Mouse (Mus musculus) mesoderm, embryonic 11.5 days (tissue): ENCODE data around the gene Pla2g6.

ENCODE experiments used
- DNase-seq: peaks from one replicate; pipeline ENCODE4 v3.0.0-alpha.2; 2012; ENCODE audit warnings: low read depth, low spot score

The Pla2g6 gene

DNA sequence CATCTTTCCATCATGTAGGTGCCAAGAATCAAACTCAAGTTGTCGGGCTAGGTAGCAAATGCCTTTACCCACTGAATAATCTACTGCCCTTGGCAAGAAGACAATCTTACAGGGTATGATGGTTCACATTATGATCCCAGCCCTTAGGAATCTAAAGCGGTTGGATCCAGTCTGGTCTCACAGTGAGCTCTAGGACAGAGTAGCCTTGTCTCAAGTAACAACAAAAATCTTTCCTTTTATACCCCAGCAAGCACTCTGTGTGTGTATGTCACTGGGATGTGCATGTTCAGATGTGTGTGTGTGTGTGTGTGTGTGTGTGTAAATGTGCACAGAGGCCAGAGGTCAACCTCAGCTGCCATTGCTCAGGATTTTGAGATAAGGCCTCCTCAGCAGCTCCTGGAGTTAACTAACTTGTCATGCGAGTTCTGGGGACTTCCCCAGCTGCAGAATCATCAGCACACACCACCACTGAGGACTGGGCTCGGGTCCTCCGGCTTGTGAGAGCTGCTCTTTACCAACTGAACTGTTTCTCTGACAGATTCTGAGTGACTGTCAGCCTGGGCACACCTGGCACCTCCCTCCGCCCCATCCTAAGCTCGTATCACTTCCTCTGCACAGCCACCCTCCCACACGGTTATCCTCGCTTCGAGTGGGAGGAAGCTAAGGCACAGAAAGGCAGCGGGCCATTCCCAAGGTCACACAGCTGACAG is 5.8 kb downstream of the Pla2g6 start:
- DNase-seq: no peak

DNA sequence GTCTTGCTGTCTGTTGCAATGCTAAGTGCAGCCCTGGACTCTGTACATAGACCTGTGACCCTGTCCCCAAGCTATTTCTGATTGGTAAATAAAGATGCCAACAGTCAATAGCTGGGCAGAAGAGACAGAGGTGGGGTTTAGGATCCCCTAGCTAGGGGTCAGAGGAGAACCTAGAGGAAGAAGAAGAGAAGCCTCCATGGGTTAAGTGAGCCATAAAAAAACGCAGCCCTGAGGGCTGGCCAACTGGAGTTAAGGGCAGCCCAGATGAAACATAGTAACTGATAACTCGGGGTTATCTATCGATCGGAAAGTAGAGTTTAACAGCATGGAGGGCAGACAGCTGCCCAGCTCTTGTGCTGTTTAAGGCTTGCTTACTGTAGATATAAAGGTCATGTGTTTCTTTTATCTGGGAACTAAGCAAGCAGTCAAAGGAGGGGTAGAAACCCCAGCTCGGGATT is 6.4 kb downstream of the Pla2g6 start:
- no peak for DNase-seq

DNA sequence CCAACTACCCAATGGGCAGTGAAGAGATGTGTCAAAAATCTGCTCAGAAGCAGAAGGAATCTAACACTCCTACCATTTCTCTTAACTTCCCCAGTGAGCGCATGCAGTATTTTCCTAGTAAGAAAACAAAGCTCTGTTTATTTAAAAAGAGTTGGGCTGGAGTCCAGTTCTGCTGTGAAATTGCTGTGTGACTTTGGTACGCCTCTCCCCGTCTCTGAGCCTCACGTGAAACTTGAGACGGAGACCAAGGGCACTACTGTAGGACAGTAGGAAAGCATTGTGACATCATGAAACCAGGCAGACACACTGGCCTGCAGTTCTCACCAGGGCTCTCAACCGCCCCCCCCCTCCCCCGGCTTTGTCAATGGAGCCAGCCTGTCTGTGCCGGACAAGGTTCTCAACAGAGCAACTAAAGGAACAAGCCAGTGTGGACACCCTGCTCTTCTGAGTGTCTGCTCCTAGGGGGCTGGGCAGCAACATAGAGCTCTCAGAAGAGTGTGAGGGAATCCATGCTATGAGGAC is 14.3 kb downstream of the Pla2g6 start:
- no peak for DNase-seq

GRCm38 (mm10) chr15:79307861-79308260 is 20.3 kb downstream of the Pla2g6 start:
- DNase-seq: no peak

- DNase-seq: no peak
Measured at GRCm38 (mm10) chr15:79306043-79306637, 22.1 kb downstream of the Pla2g6 start.

GRCm38 (mm10) chr15:79304832-79305231 is 23.4 kb downstream of the Pla2g6 start:
- no peak for DNase-seq

DNA sequence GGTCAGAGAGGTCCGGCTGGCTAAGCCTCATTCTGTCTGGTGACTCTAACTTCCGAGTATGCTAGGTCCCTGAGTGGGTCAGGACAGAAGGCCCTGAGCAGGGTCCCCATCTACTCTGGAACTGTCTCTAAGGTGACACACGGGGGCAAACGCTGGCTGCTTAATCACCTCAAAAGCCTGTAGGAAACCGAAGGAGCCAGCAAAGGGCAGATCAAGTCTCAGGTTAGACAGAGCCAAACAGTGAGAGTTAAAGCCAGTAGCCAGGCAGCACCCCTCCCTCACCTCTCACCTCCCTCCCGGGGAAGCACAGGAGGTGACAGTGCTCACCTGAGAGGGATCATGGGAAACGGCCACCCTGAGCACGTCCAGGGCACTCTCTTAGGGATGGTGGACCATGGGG is 24.5 kb downstream of the Pla2g6 start:
- DNase-seq: no peak

- no peak for DNase-seq
Measured at GRCm38 (mm10) chr15:79299563-79300155, 28.5 kb downstream of the Pla2g6 start.

DNA sequence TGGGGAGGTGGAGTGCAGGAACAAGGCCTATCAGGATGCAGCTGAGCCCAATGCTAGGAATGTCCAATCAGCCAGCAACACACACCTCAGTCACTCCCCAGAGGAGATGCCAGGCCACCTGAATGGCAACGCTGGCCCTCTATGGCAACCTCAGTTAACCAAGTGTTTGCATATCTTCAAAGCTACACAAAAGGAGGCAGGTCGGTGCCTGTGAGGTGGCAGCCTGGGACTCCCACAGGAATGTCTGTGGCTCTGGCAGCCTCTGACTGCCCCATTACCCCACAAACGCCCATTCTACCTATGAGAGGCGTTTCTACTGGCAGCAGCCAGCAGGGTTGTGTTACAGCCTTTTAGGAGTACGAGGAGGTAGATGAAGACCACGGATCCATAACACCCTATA is 29.6 kb downstream of the Pla2g6 start:
- no peak for DNase-seq

DNA sequence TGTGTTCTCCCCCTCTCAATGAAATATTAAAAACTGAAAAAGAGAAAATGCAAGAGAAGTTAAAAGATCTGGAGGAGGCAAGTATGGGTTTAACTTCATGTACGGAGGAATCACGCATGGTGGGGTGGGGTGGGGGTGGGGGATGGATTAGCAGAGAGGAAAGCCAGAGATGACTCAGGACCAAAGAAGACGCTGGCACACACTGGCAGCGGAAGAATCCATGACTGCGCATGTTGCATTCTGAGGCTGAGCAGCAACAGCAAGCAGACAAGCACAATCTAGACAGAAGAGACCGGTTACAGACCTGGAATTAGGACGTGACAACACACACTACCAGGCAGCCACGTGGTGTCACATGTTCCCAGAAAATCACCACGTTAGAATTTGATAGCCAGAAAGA is 35.4 kb downstream of the Pla2g6 start:
- no peak for DNase-seq

DNA sequence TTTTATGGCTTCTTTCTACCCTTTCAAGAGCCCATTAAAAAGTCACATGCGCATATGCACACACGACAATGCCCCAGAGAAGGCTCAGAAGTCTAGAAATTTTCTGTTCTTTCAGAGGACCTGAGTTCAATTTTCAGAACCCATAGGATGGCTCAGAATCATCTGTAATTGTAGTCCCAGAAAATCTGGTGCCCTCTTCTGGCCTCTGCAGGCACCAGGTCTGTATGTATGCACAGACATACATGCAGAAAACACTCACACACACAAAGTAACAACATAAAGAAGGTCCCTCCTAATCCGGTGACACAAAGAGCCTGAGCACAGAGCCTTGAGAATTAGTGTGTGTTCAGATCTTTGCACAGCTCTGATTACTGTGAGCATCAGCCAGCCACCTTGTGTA is 37.9 kb downstream of the Pla2g6 start:
- DNase-seq: no peak

DNA sequence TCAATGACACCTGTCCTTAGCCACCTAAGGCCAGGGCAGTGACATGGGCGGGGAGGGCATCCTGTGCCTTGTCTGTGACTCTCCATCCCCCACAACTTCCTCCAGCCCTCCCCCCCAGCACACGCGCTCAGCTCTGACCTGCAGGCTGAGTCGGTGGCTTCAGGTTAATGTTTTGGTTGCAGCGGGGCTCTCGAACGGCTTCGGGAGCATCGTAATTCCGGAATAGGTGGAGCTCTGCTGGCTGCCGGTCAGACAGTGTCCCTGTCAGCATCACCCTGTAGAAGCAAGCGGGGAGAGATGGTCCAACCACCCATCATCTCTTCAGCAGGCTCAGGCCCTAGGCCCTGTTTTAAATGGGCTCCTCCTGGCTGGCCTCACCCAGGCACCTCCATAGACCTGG is 38.7 kb downstream of the Pla2g6 start:
- DNase-seq: no peak

- no peak for DNase-seq
Measured at GRCm38 (mm10) chr15:79288387-79288786, 39.8 kb downstream of the Pla2g6 start.

GRCm38 (mm10) chr15:79287091-79287490 is 41.1 kb downstream of the Pla2g6 start:
- DNase-seq: no peak

GRCm38 (mm10) chr15:79286141-79286540 is 42.0 kb downstream of the Pla2g6 start:
- DNase-seq: no peak

- no peak for DNase-seq
Measured at GRCm38 (mm10) chr15:79285399-79285798, 42.8 kb downstream of the Pla2g6 start, which contains the start of gene Baiap2l2. TSS of gene Baiap2l2 (minus strand) at chr15:79285537.

GRCm38 (mm10) chr15:79283371-79283770 is 44.8 kb downstream of the Pla2g6 start:
- no peak for DNase-seq

DNA sequence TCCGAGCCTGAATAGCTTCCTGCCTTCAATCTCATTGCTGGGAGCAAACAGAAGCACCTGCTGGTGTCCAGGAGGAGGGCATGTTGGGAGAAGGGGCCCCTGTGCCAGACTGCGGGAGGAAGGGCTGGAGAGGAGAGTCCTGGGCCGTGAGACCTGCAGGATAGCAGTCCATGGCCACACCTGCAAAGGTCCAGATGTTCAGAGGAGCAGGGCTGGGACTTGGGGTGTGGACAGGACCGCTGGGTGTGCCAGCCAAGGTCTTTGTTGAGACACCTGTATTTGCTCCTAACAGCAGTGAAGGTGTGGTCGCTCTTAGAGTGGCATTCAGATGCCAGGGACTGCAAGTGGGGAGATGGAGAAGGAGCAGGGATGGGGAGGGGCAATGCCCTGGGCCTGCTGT is 45.8 kb downstream of the Pla2g6 start:
- no peak for DNase-seq

DNA sequence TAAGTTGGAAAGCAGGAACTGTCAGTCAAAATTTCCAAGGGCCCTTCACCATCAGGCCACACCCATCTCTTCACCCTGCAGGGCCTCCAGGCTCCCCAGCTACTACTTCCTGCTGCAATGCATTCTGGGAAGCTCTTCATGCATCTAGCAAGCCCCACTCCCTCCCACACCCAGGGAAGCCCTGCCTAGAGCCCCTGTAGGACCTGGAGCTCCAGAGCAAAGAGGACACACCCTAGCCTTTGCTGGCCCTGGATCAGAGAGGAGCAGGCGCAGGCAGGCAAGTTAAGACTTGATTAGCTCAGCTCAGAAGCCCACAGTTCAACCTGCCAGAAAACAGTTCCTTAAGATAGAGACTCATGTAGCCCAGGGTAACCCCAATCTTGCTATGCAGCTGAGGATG is 46.8 kb downstream of the Pla2g6 start:
- DNase-seq: peak; percentile 11

DNA sequence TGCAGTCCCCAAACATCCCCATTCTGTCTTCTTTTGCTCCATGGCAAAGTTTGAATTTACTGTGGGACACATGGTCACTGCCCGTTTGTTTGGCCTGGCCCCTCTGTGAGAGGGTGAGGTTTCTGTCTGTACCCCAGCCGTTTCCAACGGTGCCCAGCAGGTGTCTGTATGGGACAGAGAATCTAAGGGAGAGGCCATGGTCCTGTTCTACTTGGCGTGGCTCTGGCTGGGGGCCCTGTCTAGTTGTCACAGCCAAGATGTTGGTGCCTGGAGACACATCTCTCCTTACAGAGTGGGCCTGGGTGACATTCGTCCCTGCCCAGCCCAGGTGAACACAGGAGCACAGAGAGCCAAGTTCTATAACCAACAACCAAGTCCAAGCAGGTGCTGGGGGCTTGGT is 47.3 kb downstream of the Pla2g6 start:
- no peak for DNase-seq

DNA sequence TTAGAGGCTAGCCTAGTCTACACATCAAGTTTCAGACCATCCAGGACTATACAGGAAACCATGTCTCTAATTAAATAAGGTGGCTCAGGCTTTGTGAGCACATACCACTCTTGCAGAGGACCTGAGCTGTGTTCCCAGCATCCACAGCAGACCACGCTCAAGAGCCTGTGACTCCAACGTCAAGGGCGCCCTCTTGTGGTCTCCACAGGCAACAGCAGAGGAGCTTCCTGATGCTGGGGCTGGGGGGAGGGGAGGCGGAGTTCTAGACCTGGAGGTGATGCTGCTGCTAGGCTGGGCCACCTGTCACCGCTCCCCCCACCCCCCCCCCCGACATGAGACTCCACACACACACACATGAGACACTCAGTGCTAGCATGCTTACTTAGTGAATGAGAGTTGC is 48.0 kb downstream of the Pla2g6 start:
- DNase-seq: peak; percentile 44

DNA sequence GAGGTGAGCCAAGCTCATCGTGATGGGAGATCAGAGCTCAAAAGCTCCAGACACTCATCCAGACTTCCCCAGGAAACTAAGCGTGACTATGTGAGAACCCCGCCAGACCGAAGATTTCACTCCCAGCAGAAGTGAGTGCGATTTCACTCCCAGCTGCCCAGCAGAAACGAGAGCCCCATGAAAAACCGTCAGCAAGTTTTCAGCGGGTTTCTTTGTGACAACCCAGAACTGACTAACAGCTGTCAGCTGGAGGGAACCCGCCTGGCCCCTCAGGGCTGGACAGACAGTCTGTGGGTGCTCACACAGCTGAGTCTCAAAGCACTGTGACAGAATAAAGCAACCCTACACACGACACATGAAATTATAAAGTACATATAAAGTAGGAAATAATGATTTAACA is 50.5 kb downstream of the Pla2g6 start:
- DNase-seq: no peak

DNA sequence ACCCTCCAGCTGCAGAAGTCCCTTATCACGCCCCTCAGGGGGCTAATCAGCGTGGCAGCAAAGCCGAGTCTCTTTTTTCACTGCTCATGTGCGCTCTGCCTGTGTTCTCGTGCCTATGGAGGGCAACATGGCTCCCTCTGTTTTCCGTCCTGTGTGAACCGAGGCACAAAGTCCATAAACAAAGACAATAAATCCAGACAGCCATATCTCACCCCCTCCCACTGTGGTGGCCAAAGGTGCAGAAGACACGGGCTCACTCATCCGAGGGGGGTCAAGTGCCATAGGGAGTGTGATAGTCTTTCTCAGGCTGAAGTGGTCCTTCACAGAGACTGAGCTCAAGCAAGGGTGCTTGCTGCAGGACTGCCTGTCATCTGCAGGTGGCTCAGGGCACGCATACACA is 55.2 kb downstream of the Pla2g6 start:
- DNase-seq: no peak
